Mouse (Mus musculus): ENCODE results near the gene Synpo2. TPM values are rescaled to one million over a fixed set of nuclear protein-coding genes. Genes with fewer than 3 reads are reported as not detected.

The Synpo2 gene
- polyA plus RNA-seq (2012; rRNA removed) = 5.2 and 5.4 TPM in 2 replicates

GRCm38 (mm10) chr3:123235921-123236320 is at the start of gene Synpo2:
Gene Synpo2 (minus strand): TSS chr3:123236149.
- Histone ChIP-seq H3K27me3 (replicated peaks; ENCODE audit: control insufficient read depth, insufficient read depth, low read length) (no peaks in the 10 kb centered on the region), H3K4me1 (ENCODE audit: control insufficient read depth, insufficient read depth, low read length) (0 out of 2 replicates have a peak, but pooled peaks cover 3% of the 10 kb centered on the region), H3K27ac (ENCODE audit: insufficient read depth, low read depth, low read length) (no peak within 1 kb of the TSS), H3K4me3 (ENCODE audit: insufficient read depth, low read depth, low read length) (peak within 1 kb of the TSS; percentile 65), H3K36me3 (ENCODE audit: control insufficient read depth, insufficient read depth, low read length) (no peaks in the 10 kb centered on the region)
- under 1% methylated on average over 20 of the region's 20 CpGs for WGBS
- peak; percentile 67 for DNase-seq
- TF ChIP-seq POLR2A (IDR thresholded peaks at IDR 0.05; ENCODE audit: low read depth, low read length) = no peak
- TF ChIP-seq CTCF (conservative IDR thresholded peaks at IDR 0.05; ENCODE audit: insufficient read depth, insufficient read length, low read depth, low read length) = no peak

GRCm38 (mm10) chr3:123285649-123286048 is 49.7 kb upstream of the Synpo2 start:
- Histone ChIP-seq H3K27ac (ENCODE audit: insufficient read depth, low read depth, low read length) (no peak overlapping the region), H3K36me3 (ENCODE audit: control insufficient read depth, insufficient read depth, low read length) (no peaks in the 10 kb centered on the region; the same call in 1 of the 2 replicates), H3K4me1 (ENCODE audit: control insufficient read depth, insufficient read depth, low read length) (no peaks in the 10 kb centered on the region), H3K4me3 (ENCODE audit: insufficient read depth, low read depth, low read length) (no peak overlapping the region), H3K27me3 (replicated peaks; ENCODE audit: control insufficient read depth, insufficient read depth, low read length) (no peaks in the 10 kb centered on the region)
- DNase-seq = no peak
- TF ChIP-seq POLR2A (IDR thresholded peaks at IDR 0.05; ENCODE audit: low read depth, low read length) (no peak), CTCF (conservative IDR thresholded peaks at IDR 0.05; ENCODE audit: insufficient read depth, insufficient read length, low read depth, low read length) (no peak)

- no peak for DNase-seq
- Histone ChIP-seq H3K27me3 (replicated peaks; ENCODE audit: control insufficient read depth, insufficient read depth, low read length) (no peaks in the 10 kb centered on the region), H3K27ac (ENCODE audit: insufficient read depth, low read depth, low read length) (no peak overlapping the region), H3K4me3 (ENCODE audit: insufficient read depth, low read depth, low read length) (no peak overlapping the region), H3K4me1 (ENCODE audit: control insufficient read depth, insufficient read depth, low read length) (no peaks in the 10 kb centered on the region), H3K36me3 (ENCODE audit: control insufficient read depth, insufficient read depth, low read length) (peaks cover 2% of the 10 kb centered on the region; the same call in 1 of the 2 replicates)
- no peak for TF ChIP-seq CTCF (conservative IDR thresholded peaks at IDR 0.05; ENCODE audit: insufficient read depth, insufficient read length, low read depth, low read length)
- TF ChIP-seq POLR2A (IDR thresholded peaks at IDR 0.05; ENCODE audit: low read depth, low read length) = no peak
- WGBS = 99% methylated on average over 5 of the region's 5 CpGs
Measured at GRCm38 (mm10) chr3:123284284-123284683, 48.3 kb upstream of the Synpo2 start.

GRCm38 (mm10) chr3:123282866-123283615 is 47.1 kb upstream of the Synpo2 start:
- H3K36me3 ChIP-seq (ENCODE audit: control insufficient read depth, insufficient read depth, low read length) = peaks cover 2% of the 10 kb centered on the region; the same call in 1 of the 2 replicates
- no peak for TF ChIP-seq POLR2A (IDR thresholded peaks at IDR 0.05; ENCODE audit: low read depth, low read length)
- TF ChIP-seq CTCF (conservative IDR thresholded peaks at IDR 0.05; ENCODE audit: insufficient read depth, insufficient read length, low read depth, low read length) = no peak
- no peaks in the 10 kb centered on the region for H3K27me3 ChIP-seq (replicated peaks; ENCODE audit: control insufficient read depth, insufficient read depth, low read length)
- H3K4me1 ChIP-seq (ENCODE audit: control insufficient read depth, insufficient read depth, low read length) = no peaks in the 10 kb centered on the region
- WGBS = 94% methylated on average over 12 of the region's 12 CpGs
- H3K27ac ChIP-seq (ENCODE audit: insufficient read depth, low read depth, low read length) = no peak overlapping the region
- DNase-seq = no peak
- H3K4me3 ChIP-seq (ENCODE audit: insufficient read depth, low read depth, low read length) = no peak overlapping the region

GRCm38 (mm10) chr3:123267741-123268201 is 31.8 kb upstream of the Synpo2 start:
- peak overlapping the region; percentile 96 for H3K4me3 ChIP-seq (ENCODE audit: insufficient read depth, low read depth, low read length)
- no peaks in the 10 kb centered on the region for H3K27me3 ChIP-seq (replicated peaks; ENCODE audit: control insufficient read depth, insufficient read depth, low read length)
- under 1% methylated on average over 25 of the region's 25 CpGs for WGBS
- peaks cover 2% of the 10 kb centered on the region; the same call in 1 of the 2 replicates for H3K36me3 ChIP-seq (ENCODE audit: control insufficient read depth, insufficient read depth, low read length)
- TF ChIP-seq CTCF (conservative IDR thresholded peaks at IDR 0.05; ENCODE audit: insufficient read depth, insufficient read length, low read depth, low read length) (no peak), POLR2A (IDR thresholded peaks at IDR 0.05; ENCODE audit: low read depth, low read length) (no peak)
- peak overlapping the region; percentile 49 for H3K27ac ChIP-seq (ENCODE audit: insufficient read depth, low read depth, low read length)
- no peaks in the 10 kb centered on the region for H3K4me1 ChIP-seq (ENCODE audit: control insufficient read depth, insufficient read depth, low read length)
- DNase-seq = peak; percentile 77

- 3% methylated on average over 68 of the region's 68 CpGs for WGBS
- no peaks in the 10 kb centered on the region for H3K4me1 ChIP-seq (ENCODE audit: control insufficient read depth, insufficient read depth, low read length)
- peak; percentile 91 for DNase-seq
- H3K27ac ChIP-seq (ENCODE audit: insufficient read depth, low read depth, low read length) = peak within 1 kb of the TSS; percentile 54
- H3K27me3 ChIP-seq (replicated peaks; ENCODE audit: control insufficient read depth, insufficient read depth, low read length) = no peaks in the 10 kb centered on the region
- TF ChIP-seq POLR2A (IDR thresholded peaks at IDR 0.05; ENCODE audit: low read depth, low read length) = no peak
- no peak for TF ChIP-seq CTCF (conservative IDR thresholded peaks at IDR 0.05; ENCODE audit: insufficient read depth, insufficient read length, low read depth, low read length)
- peak within 1 kb of the TSS; percentile 96 for H3K4me3 ChIP-seq (ENCODE audit: insufficient read depth, low read depth, low read length)
- peaks cover 2% of the 10 kb centered on the region; the same call in 1 of the 2 replicates for H3K36me3 ChIP-seq (ENCODE audit: control insufficient read depth, insufficient read depth, low read length)
Measured at GRCm38 (mm10) chr3:123266753-123267651, 31.1 kb upstream of the Synpo2 start, which contains the start of gene Sec24d. Gene Sec24d (plus strand): TSS chr3:123267455.

Data from kidney, adult 2 months (tissue).